Mouse (Mus musculus) hindlimb bud, embryonic 11.5 days (tissue): Measurements from ENCODE around the gene Ankmy1.

Source experiments
- DNase-seq: peaks from one replicate; pipeline ENCODE4 v3.0.0-alpha.2; 2012; ENCODE audit warnings: low read depth, low spot score; ENCODE audit errors: extremely low spot score

Gene Ankmy1

DNA sequence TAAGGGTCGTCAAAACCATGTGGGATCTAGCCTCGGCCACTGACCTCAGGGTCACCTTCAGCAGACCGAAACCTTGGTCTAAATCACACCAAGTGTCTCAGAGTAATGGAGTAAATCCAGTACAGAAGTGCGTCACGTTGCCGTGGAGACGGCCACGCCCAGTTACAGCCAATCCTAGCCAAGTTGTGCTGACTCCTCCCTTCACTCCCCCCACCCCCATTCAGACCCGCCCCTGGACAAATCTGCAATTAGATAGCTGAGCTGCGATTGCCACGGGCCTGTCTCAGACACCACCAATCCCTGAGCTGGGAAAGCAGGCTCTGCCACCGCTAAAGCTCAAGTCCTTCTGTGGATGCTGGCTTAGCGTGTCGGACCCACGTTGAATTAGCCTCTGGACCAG lies at the start of gene Ankmy1:
Gene Ankmy1 (minus strand): TSS at position 121 of the 400 bp plus-strand sequence.
- no peak for DNase-seq

DNA sequence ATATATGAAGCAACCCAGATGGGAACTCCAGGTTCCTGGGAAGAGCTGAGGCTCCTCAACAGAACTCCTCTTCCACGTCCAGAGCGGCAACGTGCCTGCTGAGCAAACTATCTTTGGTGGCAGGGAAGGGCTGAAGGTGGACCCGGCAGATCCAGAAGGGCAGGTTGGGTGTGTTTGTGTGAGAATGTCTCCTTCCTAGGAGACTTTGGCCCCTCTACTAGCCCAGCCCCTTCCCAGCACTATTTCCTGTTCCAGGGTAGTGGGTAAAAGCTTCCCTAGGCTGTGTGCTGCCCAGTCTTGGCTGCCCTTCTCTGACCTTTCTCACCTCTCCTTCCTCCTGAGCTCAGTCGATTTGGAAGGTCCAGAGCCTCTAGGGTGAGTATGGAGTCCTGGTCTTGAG lies 47.9 kb upstream of the Ankmy1 start, which contains the start of gene Gpr35:
Gene Gpr35 (plus strand): TSS at position 259 of the 400 bp plus-strand sequence.
- no peak for DNase-seq

DNA sequence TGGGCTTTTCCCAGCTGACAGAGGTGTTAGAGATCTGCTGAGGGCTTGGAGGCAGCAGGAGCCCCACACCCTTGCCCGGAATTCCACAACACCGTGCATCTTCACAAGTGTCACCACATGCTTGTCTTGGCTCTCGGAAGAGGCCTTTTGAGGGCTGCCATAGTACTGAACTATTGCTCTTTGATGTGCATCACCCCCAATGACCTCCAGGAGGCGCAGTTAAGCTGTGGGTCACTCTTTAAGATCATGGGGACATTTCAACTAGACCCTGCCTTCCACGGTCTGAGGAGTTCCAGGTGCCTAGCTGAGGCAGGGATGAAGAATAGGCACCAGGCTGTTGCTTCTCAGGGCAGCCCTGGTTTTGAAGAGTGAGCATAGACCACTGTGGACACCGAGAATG lies 46.7 kb upstream of the Ankmy1 start:
- no peak for DNase-seq

DNA sequence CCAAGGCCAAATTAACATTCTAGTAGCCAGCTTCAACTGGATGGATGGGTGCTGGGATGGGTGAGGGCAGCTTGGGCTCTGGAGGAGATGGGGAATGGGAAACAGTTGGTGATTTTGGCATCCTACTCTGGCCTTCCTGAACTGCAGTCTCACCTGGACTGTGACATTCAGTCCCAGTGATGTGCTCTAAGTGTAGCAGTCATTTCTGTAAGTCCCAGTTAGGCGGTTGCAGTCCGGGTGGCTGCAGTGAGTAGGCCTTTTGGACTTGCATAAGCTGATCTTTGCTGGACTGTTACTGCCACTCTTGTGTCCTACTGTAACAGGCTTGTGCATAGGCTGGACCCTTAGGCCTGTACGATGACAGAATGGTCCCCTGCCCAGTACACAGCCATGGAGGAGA lies 45.3 kb upstream of the Ankmy1 start:
- no peak for DNase-seq

DNA sequence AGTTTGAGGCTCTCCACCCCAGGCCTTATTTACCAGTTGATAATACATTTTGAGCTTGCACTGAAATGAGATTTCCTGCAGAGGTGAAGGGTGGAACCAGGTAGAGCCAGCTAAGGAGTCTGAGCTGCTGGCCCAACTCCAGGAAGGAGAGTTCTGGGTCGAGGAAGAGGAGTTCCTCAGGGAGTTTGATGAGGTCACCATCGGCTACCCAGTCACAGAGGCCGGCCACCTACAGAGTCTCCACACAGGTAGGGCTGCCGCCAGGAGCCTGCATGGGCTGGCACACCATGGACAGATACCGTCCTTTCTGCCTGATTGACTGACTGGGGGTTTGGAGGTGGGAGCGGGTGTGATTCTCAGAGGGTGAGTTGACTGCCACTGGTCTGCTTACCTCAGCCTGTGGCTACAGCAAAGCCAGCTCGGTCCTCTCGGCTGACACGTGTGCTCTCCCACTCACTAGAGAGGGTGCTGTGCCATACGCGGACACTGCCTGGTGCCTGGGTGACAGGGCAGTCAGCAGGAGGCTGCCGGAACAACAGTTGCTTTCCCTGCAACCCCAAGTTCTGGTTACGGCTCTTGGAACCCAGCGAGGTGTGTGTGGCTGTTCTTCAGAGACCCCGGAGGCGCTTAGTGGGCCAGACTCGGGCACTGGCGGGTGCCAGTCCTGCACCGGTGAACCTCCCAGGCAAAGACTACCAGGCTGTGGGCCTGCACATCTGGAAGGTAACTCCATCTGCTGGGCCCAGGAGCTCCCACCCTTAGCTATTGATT lies 40.7 kb upstream of the Ankmy1 start:
- DNase-seq = no peak

DNA sequence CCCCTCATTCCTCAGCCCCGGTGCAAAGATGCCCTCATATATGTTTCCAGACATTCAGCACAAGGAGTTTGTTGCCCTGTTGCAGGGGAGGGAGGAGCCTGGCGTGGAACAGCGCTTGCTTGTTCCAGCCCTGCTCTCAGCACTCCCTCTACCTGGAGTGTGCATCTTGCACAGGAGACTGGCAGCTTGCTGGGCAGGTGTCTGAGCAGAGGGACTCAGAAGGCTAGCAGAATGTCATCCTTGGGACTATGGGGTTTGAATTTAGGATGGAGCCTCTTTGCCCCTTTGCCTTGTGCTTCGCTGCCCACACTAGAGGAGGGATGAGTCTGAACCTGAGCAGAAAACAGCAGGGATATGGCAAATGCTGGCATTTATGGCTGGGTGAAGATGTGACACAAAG lies 37.0 kb upstream of the Ankmy1 start:
- no peak for DNase-seq

DNA sequence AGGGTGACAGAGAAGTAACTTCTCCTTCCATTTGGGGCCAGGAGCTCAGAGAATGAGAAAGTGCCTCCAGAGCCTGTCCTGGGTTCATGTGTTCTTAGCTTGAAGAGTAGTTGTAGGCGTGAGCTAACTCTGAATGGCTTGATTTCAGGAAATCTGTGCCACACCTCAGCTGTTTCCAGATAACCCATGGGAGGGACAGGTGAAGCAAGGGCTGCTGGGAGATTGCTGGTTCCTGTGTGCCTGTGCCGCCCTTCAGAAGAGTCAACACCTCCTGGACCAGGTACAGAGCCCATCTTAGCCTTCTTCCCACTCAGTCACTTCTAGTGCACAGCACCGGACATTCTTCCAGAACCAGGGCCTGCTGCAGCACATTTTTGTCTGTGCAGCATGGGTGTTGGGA lies 35.1 kb upstream of the Ankmy1 start:
- no peak for DNase-seq

DNA sequence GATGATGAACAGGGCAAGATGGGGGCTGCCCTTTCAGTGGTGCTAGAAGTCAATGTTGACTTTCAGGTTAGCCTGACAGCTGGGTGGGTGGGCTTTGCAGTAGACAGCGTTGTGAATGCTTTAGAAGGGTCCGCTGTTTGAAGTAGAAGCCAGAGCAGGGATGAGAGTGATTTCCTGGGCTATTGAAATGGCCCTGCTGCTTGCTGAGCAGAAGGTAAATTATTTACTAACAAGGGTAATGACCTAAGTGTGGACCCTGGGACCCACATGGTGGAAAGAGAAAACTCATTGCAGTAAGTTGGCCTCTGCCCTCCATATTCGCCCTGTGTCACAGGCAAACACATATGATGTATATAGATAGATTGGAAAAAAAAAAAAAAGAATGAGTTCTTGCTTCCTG lies 33.8 kb upstream of the Ankmy1 start:
- no peak for DNase-seq

DNA sequence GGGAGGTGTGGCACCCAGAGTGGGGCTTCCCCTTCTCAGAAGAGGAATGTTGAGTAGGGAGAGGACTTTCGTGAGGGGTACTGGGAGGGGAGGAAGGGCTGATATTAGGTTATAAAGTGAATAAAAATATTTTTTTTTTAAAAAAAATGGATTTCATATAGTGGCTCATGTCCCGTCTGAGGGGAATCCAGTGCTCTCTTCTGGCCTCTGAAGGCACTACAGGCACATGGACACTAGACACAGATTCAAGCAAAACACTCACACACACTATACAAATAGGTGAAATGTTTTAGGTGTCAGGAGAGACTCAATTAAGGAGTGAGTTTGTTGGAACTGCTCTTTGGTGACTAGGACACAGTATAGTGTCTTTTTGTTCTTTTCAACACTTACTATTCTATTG lies 33.3 kb upstream of the Ankmy1 start:
- no peak for DNase-seq

DNA sequence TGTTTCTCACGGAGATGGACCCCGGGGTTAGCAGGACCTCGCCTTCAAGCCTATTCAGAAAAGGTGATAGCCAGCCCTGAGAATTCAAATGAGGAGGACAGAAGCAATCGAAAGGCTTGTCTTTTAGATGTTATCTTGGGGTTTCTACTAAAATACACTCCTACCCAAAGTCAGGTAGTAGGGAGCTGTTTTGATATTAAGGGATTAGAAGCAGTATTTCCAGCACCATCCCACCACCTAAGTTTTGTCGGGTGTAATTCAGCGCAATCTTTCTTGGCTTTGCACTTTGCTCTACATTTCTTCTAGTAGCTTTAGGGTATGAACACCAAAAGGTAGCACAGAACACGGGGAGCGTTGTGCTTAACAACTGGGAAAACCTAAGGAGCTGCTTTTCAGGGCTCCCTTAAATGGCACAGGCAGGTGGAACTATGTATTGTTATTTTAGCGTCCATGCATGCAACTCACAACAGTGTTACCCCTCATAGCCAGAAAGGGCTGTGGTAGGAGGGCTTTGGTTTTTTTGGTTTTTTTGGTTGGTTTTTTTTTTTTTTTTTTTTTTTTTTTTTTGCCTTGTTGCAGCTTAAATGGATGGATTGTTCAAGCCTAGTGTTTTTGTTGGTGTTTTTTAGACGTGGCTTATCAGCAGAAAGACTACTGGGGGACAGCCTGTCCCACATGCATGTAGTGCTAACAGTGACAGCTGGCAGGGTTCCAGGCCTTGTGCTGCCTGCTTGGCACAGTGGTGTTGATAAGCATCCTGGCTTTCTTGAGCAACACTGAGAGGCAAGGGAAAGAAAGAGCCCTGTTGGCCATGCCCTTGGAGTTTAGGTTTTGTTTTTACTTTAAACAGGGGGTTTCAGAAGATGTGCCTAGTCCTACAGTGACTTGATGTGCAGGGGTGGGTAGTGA lies 32.6 kb upstream of the Ankmy1 start:
- no peak for DNase-seq

DNA sequence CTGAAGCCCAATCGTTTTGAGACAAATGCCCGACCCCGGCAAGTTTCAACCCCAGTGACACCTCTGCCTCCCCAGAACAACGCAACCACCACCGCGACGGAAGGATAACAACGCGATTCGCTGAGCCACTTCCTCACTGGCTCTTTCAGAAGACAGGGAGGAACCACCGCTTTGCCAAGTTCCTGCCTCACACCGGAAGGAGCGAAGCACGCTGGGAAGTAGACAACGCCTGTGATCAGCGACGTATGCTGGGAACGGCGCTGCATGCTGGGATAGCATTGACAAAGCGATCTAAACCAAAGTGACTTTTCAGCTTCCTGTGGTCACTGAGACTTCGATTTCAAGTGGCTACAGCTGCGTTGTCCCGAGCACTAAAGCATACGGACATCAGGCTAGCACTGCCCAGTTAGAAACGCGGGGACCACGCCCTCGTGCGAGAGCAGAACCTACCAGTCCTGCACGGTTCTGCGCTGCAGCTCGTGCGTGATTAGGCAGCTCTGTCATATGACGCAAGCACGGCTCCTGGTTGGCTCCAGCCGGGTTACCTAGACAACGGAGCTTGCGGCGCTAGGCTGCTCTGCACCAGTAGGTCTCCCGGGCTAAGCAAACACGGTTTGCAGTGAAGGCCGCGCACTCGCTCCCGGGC lies 31.6 kb upstream of the Ankmy1 start, which contains the start of gene Capn10:
Gene Capn10 (plus strand): TSS at position 195 of the 646 bp plus-strand sequence.
- peak; percentile 93 for DNase-seq

DNA sequence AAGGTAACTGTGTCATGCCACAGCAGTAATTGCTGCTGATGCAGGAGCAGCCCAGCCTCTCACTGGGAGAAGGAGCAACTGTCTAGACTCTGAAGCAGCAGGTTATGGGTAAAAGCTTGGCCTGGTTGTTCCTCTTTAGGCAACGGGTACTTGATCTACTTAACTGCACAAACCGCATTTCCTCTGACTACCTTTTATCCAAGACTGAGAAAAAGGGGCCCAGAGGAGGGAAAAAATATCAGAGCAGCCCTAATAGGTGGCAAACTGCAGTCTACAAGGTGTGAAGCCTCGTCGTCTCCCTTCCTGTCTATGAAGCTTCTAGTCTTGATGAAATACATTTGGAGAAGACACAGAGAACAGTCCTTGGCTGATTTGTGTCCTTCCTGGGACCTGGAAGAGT lies 30.9 kb upstream of the Ankmy1 start:
- no peak for DNase-seq

DNA sequence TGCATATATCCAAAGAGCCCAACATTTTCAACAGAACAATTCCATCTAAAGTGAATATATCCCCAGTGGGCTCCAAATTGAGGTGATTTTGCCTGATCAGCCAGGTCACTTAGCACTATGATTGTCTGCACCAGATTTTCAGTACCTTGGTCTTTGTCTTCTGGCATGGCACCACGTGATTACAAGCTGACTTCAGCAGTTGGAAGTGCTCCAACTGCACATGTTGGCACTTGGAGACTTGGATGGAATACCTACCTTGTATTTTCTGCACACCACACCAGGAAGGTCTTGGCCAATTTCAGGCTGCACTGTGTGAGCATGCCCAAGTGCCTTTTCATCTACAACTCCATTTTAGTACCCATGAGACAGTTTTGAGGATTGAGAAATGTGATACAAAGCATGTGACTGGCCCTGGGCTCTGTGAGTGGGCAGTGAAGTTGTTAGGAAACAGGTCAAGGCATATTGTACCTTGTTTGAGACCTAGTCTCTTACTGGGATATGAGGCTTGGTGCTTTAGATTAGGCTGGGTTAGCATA lies 27.5 kb upstream of the Ankmy1 start:
- no peak for DNase-seq

DNA sequence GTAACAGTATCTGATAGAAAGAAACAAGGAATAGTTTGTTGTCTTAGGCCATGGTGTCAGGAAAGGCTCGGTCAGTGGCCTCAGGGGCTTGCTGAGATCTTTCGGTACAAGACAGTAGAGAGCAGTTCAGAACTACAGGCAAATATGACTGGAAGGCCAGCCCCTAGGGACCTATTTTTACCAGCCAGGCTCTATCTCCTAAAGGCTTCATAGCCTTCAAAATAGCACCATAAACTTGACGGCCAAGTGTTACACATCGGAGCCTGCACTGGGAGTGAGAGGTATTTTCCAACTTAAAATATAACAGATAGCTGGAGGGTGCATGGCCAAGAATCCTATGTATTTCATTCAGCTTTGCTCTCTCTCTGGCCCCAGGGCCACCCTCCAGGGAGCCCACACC lies 18.8 kb upstream of the Ankmy1 start:
- no peak for DNase-seq

DNA sequence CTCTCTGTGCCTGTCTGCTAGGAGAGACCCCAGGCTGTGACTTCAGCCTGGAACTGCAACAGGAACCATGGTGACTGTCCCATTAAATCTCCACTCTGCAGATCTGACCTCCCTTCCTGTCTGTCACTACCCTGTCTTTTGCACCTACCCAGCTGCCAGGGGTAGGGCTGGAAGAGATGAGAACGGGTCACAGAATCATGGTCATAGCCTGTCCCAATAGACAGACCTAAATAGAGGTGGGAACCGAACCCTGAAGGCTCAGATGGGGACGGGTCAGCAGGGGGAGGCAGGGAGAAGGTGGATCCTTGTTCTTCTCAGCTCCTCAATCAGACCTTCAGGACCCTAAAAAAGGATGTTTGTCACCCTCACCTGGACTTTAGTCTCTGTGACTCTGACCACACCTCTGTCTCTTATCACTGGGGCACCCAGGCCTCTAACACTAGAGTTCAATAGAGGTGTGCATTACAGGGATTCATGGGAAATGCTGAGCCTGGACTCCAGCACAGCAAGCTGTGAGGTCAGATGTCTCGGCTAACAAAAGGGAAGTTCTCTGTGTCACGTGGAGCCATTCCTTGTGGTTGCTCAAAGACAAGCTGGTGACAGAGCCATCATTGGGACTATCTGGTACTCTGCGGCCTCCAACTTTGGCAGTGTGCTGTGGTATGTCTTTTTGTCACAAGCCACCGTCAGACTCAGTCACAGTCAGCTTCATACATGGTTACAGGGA lies 17.9 kb upstream of the Ankmy1 start:
- DNase-seq = no peak

DNA sequence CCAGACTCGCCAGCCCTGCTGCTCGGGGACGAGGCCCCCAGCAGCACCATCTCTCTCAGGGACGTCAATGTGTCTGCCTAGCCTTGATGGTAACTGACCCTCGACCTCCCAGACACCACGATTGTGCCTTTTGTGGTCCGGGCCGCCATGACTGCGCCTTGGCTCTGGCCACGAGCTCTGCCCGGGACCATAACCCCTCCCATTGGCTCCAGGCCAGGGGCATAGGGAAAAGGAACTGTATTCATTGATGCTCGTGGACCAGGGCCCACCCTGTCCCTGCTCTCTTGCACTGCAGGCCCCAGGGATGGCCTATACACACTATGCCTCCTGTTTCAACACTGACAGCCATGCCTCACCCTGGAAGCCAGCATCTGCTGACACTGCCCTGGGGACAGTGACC lies 17.1 kb upstream of the Ankmy1 start:
- no peak for DNase-seq

DNA sequence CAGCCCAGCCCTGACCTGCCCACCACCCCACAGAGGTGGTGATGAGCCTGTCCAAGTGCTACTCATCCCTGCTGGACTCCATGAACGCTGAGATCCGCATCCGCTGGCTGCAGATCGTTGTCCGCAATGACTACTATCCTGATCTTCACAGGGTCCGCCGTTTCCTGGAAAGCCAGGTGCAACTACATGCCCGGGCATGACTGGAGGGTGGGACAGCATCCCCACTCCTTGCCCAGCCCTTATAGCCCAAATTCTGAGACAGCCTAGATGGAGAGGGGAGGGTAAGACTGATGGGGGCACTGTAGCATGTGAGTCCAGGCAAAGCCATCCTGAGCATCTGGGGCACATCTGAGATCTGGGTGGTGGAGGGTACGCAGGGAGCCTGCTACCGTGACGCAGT lies 16.4 kb upstream of the Ankmy1 start:
- DNase-seq = no peak

DNA sequence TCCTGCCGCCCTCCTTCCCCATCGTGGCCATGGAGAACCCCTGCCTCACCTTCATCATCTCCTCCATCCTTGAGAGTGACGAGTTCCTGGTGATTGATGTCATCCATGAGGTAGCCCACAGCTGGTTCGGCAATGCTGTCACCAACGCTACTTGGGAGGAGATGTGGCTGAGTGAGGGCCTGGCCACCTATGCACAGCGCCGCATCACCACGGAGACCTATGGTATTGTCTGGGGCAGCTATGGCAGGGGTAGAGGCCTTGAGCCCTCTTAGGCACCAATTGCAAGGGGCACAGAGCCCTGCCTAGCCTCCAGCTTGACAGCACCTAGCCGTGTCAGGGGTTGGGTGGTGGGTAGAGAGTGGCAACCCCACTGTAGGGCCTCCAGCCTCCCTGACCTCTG lies 14.0 kb upstream of the Ankmy1 start:
- no peak for DNase-seq

DNA sequence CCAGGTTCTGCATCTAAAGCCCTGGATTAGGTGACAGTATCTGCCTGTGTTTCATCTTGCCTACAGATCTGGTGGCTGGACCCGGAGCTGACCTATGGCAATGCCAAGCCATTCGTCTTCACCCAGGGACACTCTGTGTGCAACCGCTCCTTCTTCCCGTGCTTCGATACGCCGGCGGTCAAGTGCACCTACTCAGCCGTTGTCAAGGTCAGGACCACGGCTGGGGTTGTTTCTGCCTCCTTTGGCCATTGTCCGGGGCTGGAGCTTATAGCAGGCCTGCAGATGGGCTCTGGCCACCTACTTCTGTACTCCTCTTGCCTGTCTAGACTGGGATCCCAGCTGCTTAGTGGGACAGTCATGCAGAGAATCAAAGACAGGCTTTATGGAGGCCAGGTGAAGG lies 12.3 kb upstream of the Ankmy1 start:
- DNase-seq = no peak

DNA sequence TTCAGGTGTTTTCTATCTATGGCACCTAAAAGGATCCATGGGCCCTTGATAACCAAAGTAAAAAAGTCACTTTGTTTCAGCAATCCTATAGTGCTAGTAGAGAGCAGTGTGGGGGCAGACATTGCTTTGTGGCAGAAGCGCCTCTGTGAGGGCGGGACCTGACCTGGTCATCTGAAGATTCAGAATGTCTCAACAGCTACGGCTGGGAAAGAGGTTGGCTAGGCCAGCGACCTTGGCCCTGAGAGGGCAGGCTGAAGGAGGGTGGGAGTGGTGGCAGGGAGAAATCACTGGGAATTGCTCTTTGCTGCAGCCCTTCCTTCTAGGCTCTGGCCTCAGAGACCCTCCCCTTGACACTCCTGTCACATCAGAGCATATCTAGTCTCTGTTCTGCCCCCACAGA lies 11.5 kb upstream of the Ankmy1 start:
- DNase-seq = no peak

DNA sequence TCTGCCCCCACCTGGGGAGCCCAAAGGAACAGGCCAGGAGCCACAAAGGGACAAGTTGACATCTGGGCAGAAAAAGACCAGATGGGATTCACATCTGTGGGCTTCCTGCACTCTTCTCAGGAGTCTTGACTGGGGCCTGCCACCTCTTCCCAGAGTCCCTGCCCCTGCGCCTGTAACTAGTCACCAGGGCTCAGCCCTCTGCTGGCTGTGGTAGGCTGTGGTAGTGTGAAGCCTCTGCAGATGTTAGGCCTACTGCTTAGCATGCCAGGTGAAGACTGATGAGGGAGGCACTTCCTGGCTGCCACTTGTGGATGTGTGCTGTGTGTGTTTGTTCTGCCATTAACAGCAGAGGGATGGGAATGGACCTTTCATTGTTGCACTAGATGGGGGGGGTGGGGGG lies 9.6 kb upstream of the Ankmy1 start:
- no peak for DNase-seq
